Mouse (Mus musculus): ENCODE data around the gene Mal. TPM values are rescaled to one million over a fixed set of nuclear protein-coding genes. Genes with fewer than 3 reads are reported as not detected.

Gene Mal
- polyA plus RNA-seq, 1 experiment, result 1.2 TPM

DNA sequence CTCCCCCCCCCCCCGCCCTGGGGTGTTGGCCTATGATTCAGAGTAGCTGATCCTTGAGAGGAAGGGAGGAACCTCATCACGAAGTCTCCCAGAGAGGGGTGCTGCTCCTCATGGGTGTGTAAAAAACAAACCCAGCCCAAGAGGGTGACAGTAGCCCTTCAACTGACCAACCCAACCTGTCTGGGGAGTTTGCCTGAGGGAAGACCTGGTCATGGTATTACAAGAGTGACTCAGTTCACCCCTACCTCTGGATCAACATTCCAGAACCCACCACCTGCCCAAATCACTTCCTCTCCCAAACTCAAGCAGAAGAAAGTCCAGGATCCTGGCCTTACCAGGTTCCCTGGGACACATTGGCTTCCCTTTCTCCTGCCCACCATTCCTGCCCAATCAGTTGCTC lies 6.2 kb upstream of the Mal start:
- DNase-seq, result no peak
- no peak for TF ChIP-seq CTCF (IDR thresholded peaks at IDR 0.05; ENCODE audit: borderline replicate concordance, control insufficient read depth, extremely low read depth, insufficient read depth, low read length, poor library complexity)
- TF ChIP-seq POLR2A (IDR thresholded peaks at IDR 0.05; ENCODE audit: control insufficient read depth, extremely low read depth, insufficient read depth, low read length, poor library complexity), result no peak
- 33% methylated on average over 2 of the region's 2 CpGs for WGBS

DNA sequence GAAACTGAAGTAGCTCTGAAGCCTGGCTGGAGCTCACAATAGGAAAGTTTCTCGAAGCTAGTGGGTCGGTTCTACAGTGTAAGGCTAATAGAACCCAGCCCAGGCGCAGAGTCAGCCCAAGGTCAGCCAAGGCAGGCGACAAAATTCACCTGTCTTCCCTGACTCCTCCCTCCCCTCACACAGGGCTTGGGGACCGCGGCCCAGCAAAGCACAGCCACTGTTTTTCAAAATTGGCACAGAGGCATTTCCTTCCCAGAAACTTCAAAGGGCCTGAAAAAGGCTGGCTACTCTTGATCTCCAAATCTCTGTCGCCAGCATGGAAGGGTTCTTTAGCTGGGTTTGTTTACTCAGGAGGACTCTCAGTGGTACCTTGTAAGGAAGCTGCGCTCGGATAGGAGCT lies 1.1 kb downstream of the Mal start:
- TF ChIP-seq POLR2A (IDR thresholded peaks at IDR 0.05; ENCODE audit: control insufficient read depth, extremely low read depth, insufficient read depth, low read length, poor library complexity) (no peak), CTCF (IDR thresholded peaks at IDR 0.05; ENCODE audit: borderline replicate concordance, control insufficient read depth, extremely low read depth, insufficient read depth, low read length, poor library complexity) (no peak)
- no peak overlapping the region for H3K27ac ChIP-seq (ENCODE audit: control insufficient read depth, insufficient read depth, low read length)
- no peak overlapping the region for H3K4me3 ChIP-seq (ENCODE audit: control insufficient read depth, insufficient read depth, low read length)
- H3K36me3 ChIP-seq (ENCODE audit: control insufficient read depth, insufficient read depth, low read length), result no peaks in the 10 kb centered on the region
- DNase-seq, result no peak
- 14% methylated on average over 9 of the region's 9 CpGs for WGBS
- H3K27me3 ChIP-seq (ENCODE audit: control insufficient read depth, insufficient read depth, low read length), result peaks cover 9% of the 10 kb centered on the region
- no peaks in the 10 kb centered on the region for H3K4me1 ChIP-seq (replicated peaks; ENCODE audit: control insufficient read depth, insufficient read depth, low read length)

More for the DNA sequence above, 6.2 kb upstream of the Mal start:
- H3K27me3 ChIP-seq (ENCODE audit: control insufficient read depth, insufficient read depth, low read length), result no peaks in the 10 kb centered on the region
- no peak overlapping the region for H3K27ac ChIP-seq (ENCODE audit: control insufficient read depth, insufficient read depth, low read length)
- H3K4me3 ChIP-seq (ENCODE audit: control insufficient read depth, insufficient read depth, low read length), result no peak overlapping the region
- H3K36me3 ChIP-seq (ENCODE audit: control insufficient read depth, insufficient read depth, low read length), result no peaks in the 10 kb centered on the region
- H3K4me1 ChIP-seq (replicated peaks; ENCODE audit: control insufficient read depth, insufficient read depth, low read length), result no peaks in the 10 kb centered on the region

DNA sequence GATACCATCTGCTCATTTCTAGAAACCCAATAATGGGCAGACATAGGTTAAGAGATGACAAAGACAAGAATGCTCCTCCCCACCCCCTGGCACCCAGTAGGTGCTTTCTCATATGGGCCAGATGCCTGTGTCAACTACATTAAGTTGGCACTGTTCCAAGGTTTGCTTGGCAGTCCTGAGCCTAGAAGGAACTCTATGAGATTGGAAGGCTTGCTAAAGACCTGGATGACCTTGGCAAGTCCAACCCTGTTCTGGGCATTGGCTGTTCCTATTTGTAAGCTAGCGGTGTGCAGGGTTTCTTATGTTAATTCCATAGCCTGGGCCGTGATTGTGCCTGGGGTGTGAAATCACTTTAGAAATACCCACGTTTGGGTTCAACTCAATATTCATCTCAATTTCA lies 1.7 kb downstream of the Mal start:
- no peak for TF ChIP-seq CTCF (IDR thresholded peaks at IDR 0.05; ENCODE audit: borderline replicate concordance, control insufficient read depth, extremely low read depth, insufficient read depth, low read length, poor library complexity)
- no peak for TF ChIP-seq POLR2A (IDR thresholded peaks at IDR 0.05; ENCODE audit: control insufficient read depth, extremely low read depth, insufficient read depth, low read length, poor library complexity)
- H3K27me3 ChIP-seq (ENCODE audit: control insufficient read depth, insufficient read depth, low read length), result peaks cover 9% of the 10 kb centered on the region
- no peak for DNase-seq
- no peaks in the 10 kb centered on the region for H3K36me3 ChIP-seq (ENCODE audit: control insufficient read depth, insufficient read depth, low read length)
- no peak overlapping the region for H3K27ac ChIP-seq (ENCODE audit: control insufficient read depth, insufficient read depth, low read length)
- H3K4me3 ChIP-seq (ENCODE audit: control insufficient read depth, insufficient read depth, low read length), result no peak overlapping the region
- WGBS, result 70% methylated on average over 3 of the region's 3 CpGs
- H3K4me1 ChIP-seq (replicated peaks; ENCODE audit: control insufficient read depth, insufficient read depth, low read length), result no peaks in the 10 kb centered on the region

DNA sequence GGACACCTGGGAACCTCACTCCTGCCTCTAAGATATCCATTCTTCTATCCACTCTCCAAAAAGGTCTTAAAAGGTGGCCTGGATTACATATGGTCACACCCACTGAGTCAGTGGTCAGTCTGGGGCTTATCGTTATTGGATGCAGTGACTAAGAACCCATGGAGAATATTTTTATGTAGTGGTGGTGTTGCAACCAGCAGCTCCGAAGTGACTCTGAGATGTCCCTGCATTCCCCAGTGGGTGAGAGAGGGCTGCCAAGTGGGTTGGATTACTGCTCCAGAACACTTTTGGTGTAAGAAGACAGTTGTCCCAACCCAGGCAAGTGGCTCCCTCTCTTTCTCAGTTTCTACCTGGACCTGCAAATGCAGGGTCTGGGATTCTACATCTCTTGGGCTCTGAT lies 3.7 kb downstream of the Mal start:
- Histone ChIP-seq H3K4me1 (replicated peaks; ENCODE audit: control insufficient read depth, insufficient read depth, low read length) (no peaks in the 10 kb centered on the region), H3K27ac (ENCODE audit: control insufficient read depth, insufficient read depth, low read length) (no peak overlapping the region), H3K27me3 (ENCODE audit: control insufficient read depth, insufficient read depth, low read length) (peaks cover 9% of the 10 kb centered on the region), H3K36me3 (ENCODE audit: control insufficient read depth, insufficient read depth, low read length) (no peaks in the 10 kb centered on the region), H3K4me3 (ENCODE audit: control insufficient read depth, insufficient read depth, low read length) (no peak overlapping the region)
- 94% methylated on average over 2 of the region's 2 CpGs for WGBS
- DNase-seq, result no peak
- TF ChIP-seq POLR2A (IDR thresholded peaks at IDR 0.05; ENCODE audit: control insufficient read depth, extremely low read depth, insufficient read depth, low read length, poor library complexity), result no peak
- no peak for TF ChIP-seq CTCF (IDR thresholded peaks at IDR 0.05; ENCODE audit: borderline replicate concordance, control insufficient read depth, extremely low read depth, insufficient read depth, low read length, poor library complexity)

DNA sequence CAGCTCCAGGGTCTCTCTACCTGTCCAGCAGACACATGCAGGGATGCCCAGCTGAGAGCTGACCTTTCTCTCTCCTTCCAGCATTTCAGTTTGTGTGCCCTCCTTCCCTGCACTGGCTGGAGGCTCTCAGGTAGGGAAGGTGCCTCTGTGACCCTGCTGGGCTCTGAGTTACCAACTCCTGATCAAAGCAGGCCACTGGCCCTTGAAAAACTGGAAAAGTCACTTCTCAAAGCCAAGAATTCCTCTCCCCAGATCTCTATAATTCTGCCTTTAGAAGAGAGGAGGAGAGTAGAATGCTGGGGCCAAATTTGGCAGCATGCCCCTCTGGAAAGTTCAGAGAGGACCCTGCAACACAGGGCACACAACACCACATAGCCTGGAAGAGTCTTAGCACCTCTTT lies 4.2 kb downstream of the Mal start:
- H3K36me3 ChIP-seq (ENCODE audit: control insufficient read depth, insufficient read depth, low read length), result no peaks in the 10 kb centered on the region
- DNase-seq, result no peak
- peaks cover 9% of the 10 kb centered on the region for H3K27me3 ChIP-seq (ENCODE audit: control insufficient read depth, insufficient read depth, low read length)
- H3K27ac ChIP-seq (ENCODE audit: control insufficient read depth, insufficient read depth, low read length), result no peak overlapping the region
- TF ChIP-seq POLR2A (IDR thresholded peaks at IDR 0.05; ENCODE audit: control insufficient read depth, extremely low read depth, insufficient read depth, low read length, poor library complexity) (no peak), CTCF (IDR thresholded peaks at IDR 0.05; ENCODE audit: borderline replicate concordance, control insufficient read depth, extremely low read depth, insufficient read depth, low read length, poor library complexity) (no peak)
- H3K4me1 ChIP-seq (replicated peaks; ENCODE audit: control insufficient read depth, insufficient read depth, low read length), result no peaks in the 10 kb centered on the region
- no peak overlapping the region for H3K4me3 ChIP-seq (ENCODE audit: control insufficient read depth, insufficient read depth, low read length)

DNA sequence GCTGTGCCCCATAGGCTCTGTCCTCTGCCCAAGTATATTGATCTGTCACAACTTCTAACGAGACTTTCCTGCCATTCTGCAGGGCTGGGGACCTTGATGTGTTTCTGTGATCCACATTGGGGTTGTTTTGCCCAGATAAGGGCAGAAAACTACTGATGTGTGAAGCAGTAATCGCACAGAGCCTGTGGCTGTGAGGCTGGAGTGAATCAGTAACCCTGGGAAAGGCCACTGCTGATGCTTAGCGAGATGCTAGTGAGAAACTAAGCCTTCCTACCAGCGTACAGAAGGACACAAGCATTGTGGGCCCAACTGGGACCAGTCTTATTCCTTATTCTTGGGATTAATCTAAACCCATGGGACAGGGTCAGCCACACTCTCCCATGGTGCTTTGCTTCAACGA lies 4.9 kb downstream of the Mal start:
- Histone ChIP-seq H3K4me3 (ENCODE audit: control insufficient read depth, insufficient read depth, low read length) (no peak overlapping the region), H3K4me1 (replicated peaks; ENCODE audit: control insufficient read depth, insufficient read depth, low read length) (no peaks in the 10 kb centered on the region), H3K27ac (ENCODE audit: control insufficient read depth, insufficient read depth, low read length) (no peak overlapping the region), H3K36me3 (ENCODE audit: control insufficient read depth, insufficient read depth, low read length) (no peaks in the 10 kb centered on the region), H3K27me3 (ENCODE audit: control insufficient read depth, insufficient read depth, low read length) (peaks cover 7% of the 10 kb centered on the region)
- WGBS, result 79% methylated on average over 5 of the region's 5 CpGs
- no peak for DNase-seq
- no peak for TF ChIP-seq CTCF (IDR thresholded peaks at IDR 0.05; ENCODE audit: borderline replicate concordance, control insufficient read depth, extremely low read depth, insufficient read depth, low read length, poor library complexity)
- no peak for TF ChIP-seq POLR2A (IDR thresholded peaks at IDR 0.05; ENCODE audit: control insufficient read depth, extremely low read depth, insufficient read depth, low read length, poor library complexity)

DNA sequence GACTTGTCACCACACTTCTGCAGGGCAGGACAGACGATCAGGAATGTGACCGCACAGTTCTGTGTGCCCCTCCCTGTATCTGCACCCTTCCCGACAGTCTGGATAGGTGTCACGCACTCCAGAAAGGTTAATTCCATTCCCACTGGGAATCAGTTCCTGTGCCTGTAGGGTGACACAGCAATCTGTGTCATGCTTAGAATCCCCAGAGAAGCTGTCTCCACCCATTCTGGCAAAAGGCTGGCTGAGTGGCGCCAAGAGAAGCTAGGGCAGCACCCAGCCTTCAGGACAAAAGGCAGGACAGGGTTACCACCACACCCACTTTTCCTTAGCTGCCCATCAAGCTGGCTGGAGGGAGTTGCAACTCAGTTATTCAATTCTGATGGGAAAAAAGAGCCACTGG lies 6.6 kb downstream of the Mal start:
- DNase-seq, result no peak
- H3K27ac ChIP-seq (ENCODE audit: control insufficient read depth, insufficient read depth, low read length), result no peak overlapping the region
- 83% methylated on average over 5 of the region's 5 CpGs for WGBS
- H3K4me1 ChIP-seq (replicated peaks; ENCODE audit: control insufficient read depth, insufficient read depth, low read length), result no peaks in the 10 kb centered on the region
- no peaks in the 10 kb centered on the region for H3K36me3 ChIP-seq (ENCODE audit: control insufficient read depth, insufficient read depth, low read length)
- TF ChIP-seq POLR2A (IDR thresholded peaks at IDR 0.05; ENCODE audit: control insufficient read depth, extremely low read depth, insufficient read depth, low read length, poor library complexity) (no peak), CTCF (IDR thresholded peaks at IDR 0.05; ENCODE audit: borderline replicate concordance, control insufficient read depth, extremely low read depth, insufficient read depth, low read length, poor library complexity) (no peak)
- peaks cover 4% of the 10 kb centered on the region for H3K27me3 ChIP-seq (ENCODE audit: control insufficient read depth, insufficient read depth, low read length)
- no peak overlapping the region for H3K4me3 ChIP-seq (ENCODE audit: control insufficient read depth, insufficient read depth, low read length)

Data from thymus, adult 2 months (tissue).